Mouse (Mus musculus): ENCODE results near the gene Psapl1. TPM values are rescaled to one million over a fixed set of nuclear protein-coding genes. Genes with fewer than 3 reads are reported as not detected.

Gene Psapl1
- polyA plus RNA-seq, 1 experiment: 0.16 TPM

DNA sequence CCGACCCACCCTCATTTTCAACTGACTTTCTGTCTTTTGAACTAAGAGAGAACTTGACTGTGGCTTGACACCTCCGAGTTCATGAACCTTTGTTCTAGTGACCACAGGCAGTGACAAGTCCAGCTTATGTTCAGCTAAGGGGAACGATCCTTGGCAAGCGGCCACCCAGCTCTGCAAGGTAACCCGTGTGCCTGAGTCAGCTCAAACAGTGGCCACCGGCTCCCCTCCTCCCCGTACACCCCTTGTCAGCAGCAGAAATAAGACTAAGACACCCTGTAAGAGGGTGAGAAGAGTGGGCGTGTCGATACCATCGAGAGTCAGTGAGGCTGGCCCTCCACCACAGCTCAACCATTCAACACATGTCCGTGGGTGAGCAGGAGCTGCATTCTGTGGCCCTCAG, 27.4 kb upstream of the Psapl1 start:
- WGBS: 76% methylated on average over 11 of the region's 11 CpGs
- Histone ChIP-seq H3K4me3 (ENCODE audit: low read depth, low read length) (no peak overlapping the region), H3K27ac (ENCODE audit: insufficient read depth, low read depth, low read length) (no peak overlapping the region), H3K4me1 (ENCODE audit: control insufficient read depth, insufficient read depth, insufficient read length, low read length) (no peaks in the 10 kb centered on the region), H3K27me3 (ENCODE audit: control insufficient read depth, insufficient read depth, low read length) (no peaks in the 10 kb centered on the region), H3K36me3 (ENCODE audit: control insufficient read depth, insufficient read depth, low read length) (no peaks in the 10 kb centered on the region)
- no peak for TF ChIP-seq CTCF (IDR thresholded peaks at IDR 0.05; ENCODE audit: extremely low read depth, insufficient read length, insufficient replicate concordance, low read depth, low read length)
- TF ChIP-seq POLR2A (IDR thresholded peaks at IDR 0.05; ENCODE audit: low read depth, low read length): no peak

DNA sequence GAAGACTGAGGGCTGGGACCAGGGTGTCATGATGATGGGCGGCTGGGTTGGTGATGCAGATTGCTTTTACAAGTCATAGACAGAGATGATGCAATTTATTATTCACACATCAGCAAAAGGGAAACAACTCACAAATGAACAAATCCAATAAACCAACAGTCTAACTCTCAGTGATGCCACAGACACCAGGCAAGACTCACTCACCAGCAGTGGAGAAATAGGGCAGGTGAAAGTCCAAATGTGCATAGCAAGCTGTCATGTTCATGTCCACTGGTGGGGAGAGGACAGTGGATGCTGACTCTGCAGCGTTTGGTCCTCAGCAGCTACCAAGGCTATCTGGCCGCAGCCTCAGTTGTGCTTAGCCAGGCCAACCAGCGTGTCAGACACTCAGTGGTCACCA, 26.9 kb upstream of the Psapl1 start:
- WGBS: 88% methylated on average over 4 of the region's 4 CpGs
- H3K4me1 ChIP-seq (ENCODE audit: control insufficient read depth, insufficient read depth, insufficient read length, low read length): no peaks in the 10 kb centered on the region
- TF ChIP-seq CTCF (IDR thresholded peaks at IDR 0.05; ENCODE audit: extremely low read depth, insufficient read length, insufficient replicate concordance, low read depth, low read length) (no peak), POLR2A (IDR thresholded peaks at IDR 0.05; ENCODE audit: low read depth, low read length) (no peak)
- H3K4me3 ChIP-seq (ENCODE audit: low read depth, low read length): no peak overlapping the region
- H3K27ac ChIP-seq (ENCODE audit: insufficient read depth, low read depth, low read length): no peak overlapping the region
- H3K27me3 ChIP-seq (ENCODE audit: control insufficient read depth, insufficient read depth, low read length): no peaks in the 10 kb centered on the region
- H3K36me3 ChIP-seq (ENCODE audit: control insufficient read depth, insufficient read depth, low read length): no peaks in the 10 kb centered on the region

DNA sequence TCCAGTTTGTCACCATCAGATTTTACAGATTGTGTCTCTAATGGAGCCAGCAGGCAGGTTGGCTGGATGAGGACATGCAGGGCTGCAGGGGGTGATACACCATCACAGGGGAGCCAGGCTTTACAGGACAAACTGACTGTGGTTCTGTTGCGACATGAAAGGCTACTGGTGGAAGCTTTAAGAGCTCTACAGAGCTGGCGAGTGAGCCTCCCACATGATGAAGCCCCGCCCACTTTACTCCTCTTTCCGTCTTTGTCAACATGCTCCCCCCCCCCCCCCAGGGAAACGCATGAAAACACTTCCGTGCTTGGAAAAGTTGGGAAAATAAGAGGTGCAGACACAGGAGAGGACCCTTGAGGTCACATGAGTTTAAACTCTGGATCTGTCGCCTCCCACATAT, 25.6 kb upstream of the Psapl1 start:
- no peak overlapping the region for H3K27ac ChIP-seq (ENCODE audit: insufficient read depth, low read depth, low read length)
- H3K36me3 ChIP-seq (ENCODE audit: control insufficient read depth, insufficient read depth, low read length): no peaks in the 10 kb centered on the region
- WGBS: 49% methylated on average over 7 of the region's 7 CpGs
- TF ChIP-seq CTCF (IDR thresholded peaks at IDR 0.05; ENCODE audit: extremely low read depth, insufficient read length, insufficient replicate concordance, low read depth, low read length) (no peak), POLR2A (IDR thresholded peaks at IDR 0.05; ENCODE audit: low read depth, low read length) (no peak)
- H3K4me1 ChIP-seq (ENCODE audit: control insufficient read depth, insufficient read depth, insufficient read length, low read length): no peaks in the 10 kb centered on the region
- no peaks in the 10 kb centered on the region for H3K27me3 ChIP-seq (ENCODE audit: control insufficient read depth, insufficient read depth, low read length)
- no peak overlapping the region for H3K4me3 ChIP-seq (ENCODE audit: low read depth, low read length)

DNA sequence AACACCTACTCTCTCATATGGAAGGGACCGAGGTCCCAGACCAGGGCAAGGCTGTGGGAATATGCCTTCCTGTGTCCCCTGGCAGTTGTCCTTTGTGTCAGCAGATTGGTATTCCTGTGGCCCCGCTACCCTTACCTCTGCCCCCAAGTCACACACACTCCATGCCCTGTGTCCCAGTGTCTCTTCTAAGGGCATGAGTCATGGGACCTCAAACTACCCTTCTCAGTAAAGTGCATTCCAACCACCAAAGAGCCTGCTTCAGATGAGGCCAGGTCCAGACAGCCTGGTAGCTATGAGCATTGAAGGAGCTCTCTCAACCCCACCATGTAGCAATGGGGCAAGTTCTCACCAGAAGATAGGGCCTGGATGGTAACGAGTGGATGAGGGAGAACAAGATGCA, 25.0 kb upstream of the Psapl1 start:
- Histone ChIP-seq H3K4me3 (ENCODE audit: low read depth, low read length) (no peak overlapping the region), H3K27me3 (ENCODE audit: control insufficient read depth, insufficient read depth, low read length) (no peaks in the 10 kb centered on the region), H3K27ac (ENCODE audit: insufficient read depth, low read depth, low read length) (no peak overlapping the region), H3K4me1 (ENCODE audit: control insufficient read depth, insufficient read depth, insufficient read length, low read length) (no peaks in the 10 kb centered on the region), H3K36me3 (ENCODE audit: control insufficient read depth, insufficient read depth, low read length) (no peaks in the 10 kb centered on the region)
- no peak for TF ChIP-seq CTCF (IDR thresholded peaks at IDR 0.05; ENCODE audit: extremely low read depth, insufficient read length, insufficient replicate concordance, low read depth, low read length)
- TF ChIP-seq POLR2A (IDR thresholded peaks at IDR 0.05; ENCODE audit: low read depth, low read length): no peak
- 92% methylated on average over 3 of the region's 3 CpGs for WGBS

DNA sequence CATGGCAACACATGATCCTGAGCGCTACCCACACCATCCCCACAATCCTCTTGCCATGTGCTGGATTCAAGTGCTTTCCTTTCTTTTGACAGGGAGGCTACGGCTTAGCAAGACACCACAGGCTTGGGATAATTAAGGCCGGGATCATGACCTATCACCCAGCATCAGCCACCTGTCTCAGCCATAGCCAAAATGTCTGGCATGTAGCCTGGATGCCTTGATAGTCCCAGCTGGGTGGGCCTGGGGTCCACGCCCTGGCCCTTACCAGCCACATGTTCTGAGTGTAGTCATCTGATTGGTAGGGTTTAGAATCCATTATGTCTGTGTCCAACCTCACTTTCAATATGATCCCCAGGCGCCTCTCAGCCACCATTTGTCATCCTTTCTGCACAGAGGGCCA, 24.1 kb upstream of the Psapl1 start:
- H3K36me3 ChIP-seq (ENCODE audit: control insufficient read depth, insufficient read depth, low read length): no peaks in the 10 kb centered on the region
- 90% methylated on average over 5 of the region's 5 CpGs for WGBS
- no peak overlapping the region for H3K4me3 ChIP-seq (ENCODE audit: low read depth, low read length)
- TF ChIP-seq CTCF (IDR thresholded peaks at IDR 0.05; ENCODE audit: extremely low read depth, insufficient read length, insufficient replicate concordance, low read depth, low read length): no peak
- no peak for TF ChIP-seq POLR2A (IDR thresholded peaks at IDR 0.05; ENCODE audit: low read depth, low read length)
- H3K4me1 ChIP-seq (ENCODE audit: control insufficient read depth, insufficient read depth, insufficient read length, low read length): no peaks in the 10 kb centered on the region
- no peak overlapping the region for H3K27ac ChIP-seq (ENCODE audit: insufficient read depth, low read depth, low read length)
- H3K27me3 ChIP-seq (ENCODE audit: control insufficient read depth, insufficient read depth, low read length): no peaks in the 10 kb centered on the region

DNA sequence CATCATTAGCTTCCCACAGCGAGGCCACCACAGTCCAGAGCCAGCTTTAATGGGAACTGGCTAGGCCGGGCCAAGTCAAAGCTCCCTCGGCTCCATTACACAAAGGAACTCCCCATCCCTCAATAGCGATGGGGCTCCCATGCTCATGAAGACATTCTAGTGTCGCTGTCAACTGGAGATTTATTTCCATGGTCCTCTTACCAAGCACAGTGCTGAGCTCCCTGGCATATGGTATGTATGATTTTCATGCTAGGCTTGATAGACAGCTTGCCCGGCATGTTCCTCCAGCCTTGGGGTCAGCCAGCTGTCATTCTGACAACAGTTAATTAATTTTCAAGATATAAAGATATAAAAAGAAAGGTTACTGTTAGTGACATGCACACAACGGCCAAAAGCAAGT, 21.5 kb upstream of the Psapl1 start:
- H3K27me3 ChIP-seq (ENCODE audit: control insufficient read depth, insufficient read depth, low read length): no peaks in the 10 kb centered on the region
- no peaks in the 10 kb centered on the region for H3K4me1 ChIP-seq (ENCODE audit: control insufficient read depth, insufficient read depth, insufficient read length, low read length)
- TF ChIP-seq CTCF (IDR thresholded peaks at IDR 0.05; ENCODE audit: extremely low read depth, insufficient read length, insufficient replicate concordance, low read depth, low read length) (no peak), POLR2A (IDR thresholded peaks at IDR 0.05; ENCODE audit: low read depth, low read length) (no peak)
- H3K36me3 ChIP-seq (ENCODE audit: control insufficient read depth, insufficient read depth, low read length): no peaks in the 10 kb centered on the region
- H3K4me3 ChIP-seq (ENCODE audit: low read depth, low read length): no peak overlapping the region
- 88% methylated on average over 7 of the region's 7 CpGs for WGBS
- no peak overlapping the region for H3K27ac ChIP-seq (ENCODE audit: insufficient read depth, low read depth, low read length)

DNA sequence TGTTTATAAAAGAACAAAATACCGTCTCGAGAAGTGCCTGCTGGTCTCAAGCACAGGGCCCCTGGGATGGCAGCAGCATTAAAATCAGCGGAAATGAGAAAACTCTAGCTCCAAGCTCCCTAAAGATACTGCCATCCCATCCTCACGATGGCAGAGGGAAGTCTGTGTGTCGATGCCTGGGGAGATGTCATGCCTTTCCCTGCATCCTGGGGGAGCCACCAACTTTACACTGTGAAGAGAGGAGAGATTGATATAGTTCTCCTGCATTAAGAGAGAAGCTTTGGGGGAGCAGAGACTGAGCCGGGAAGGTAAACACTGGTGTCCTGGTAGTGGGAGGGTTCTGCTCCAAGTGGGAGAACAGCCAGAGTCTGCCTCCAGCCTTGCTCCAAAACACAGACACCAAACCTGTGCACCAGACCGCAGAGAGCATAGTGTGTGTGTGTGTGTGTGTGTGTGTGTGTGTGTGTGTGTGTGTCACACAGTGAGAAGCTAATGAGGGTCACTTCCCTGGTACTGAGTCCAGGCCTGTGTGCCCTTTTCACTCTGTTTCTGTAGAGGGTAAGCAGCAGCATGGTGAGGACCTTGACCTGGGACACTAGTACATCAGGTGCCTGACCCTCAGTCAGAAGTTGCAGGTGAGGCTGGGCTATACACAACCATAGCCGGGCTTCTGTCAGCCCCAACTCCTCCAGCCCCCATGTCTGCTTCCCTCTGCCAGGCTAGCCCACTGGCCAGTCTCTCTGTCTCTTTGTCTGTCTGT, 17.3 kb upstream of the Psapl1 start:
- TF ChIP-seq POLR2A (IDR thresholded peaks at IDR 0.05; ENCODE audit: low read depth, low read length) (no peak), CTCF (IDR thresholded peaks at IDR 0.05; ENCODE audit: extremely low read depth, insufficient read length, insufficient replicate concordance, low read depth, low read length) (no peak)
- no peak overlapping the region for H3K27ac ChIP-seq (ENCODE audit: insufficient read depth, low read depth, low read length)
- 55% methylated on average over 8 of the region's 8 CpGs for WGBS
- H3K36me3 ChIP-seq (ENCODE audit: control insufficient read depth, insufficient read depth, low read length): no peaks in the 10 kb centered on the region
- no peak overlapping the region for H3K4me3 ChIP-seq (ENCODE audit: low read depth, low read length)
- no peaks in the 10 kb centered on the region for H3K4me1 ChIP-seq (ENCODE audit: control insufficient read depth, insufficient read depth, insufficient read length, low read length)
- no peaks in the 10 kb centered on the region for H3K27me3 ChIP-seq (ENCODE audit: control insufficient read depth, insufficient read depth, low read length)

Measured in small intestine, adult 2 months (tissue).